Mouse (Mus musculus) embryo, embryonic 11 days (tissue): ENCODE data around the gene Nkain2.
"Not testable (repeated sequence)": the region's sequence is repeated elsewhere in the genome, so short reads cannot be mapped to it uniquely, and the experiment has no call there.

Source experiments
- DNase-seq: peaks from one replicate; pipeline ENCODE4 v3.0.0-alpha.2; 2015

Nkain2 gene

GRCm38 (mm10) chr10:32052546-32053295, 837.5 kb downstream of the Nkain2 start:
- DNase-seq: no peak

- no peak for DNase-seq
Observed at GRCm38 (mm10) chr10:32052045-32052444, 838.2 kb downstream of the Nkain2 start.

- no peak for DNase-seq
Observed at GRCm38 (mm10) chr10:32029996-32030395, 860.3 kb downstream of the Nkain2 start.

- no peak for DNase-seq
Observed at GRCm38 (mm10) chr10:32018385-32018784, 871.9 kb downstream of the Nkain2 start.

- DNase-seq: no peak
Observed at GRCm38 (mm10) chr10:32001216-32001753, 889.0 kb downstream of the Nkain2 start.

GRCm38 (mm10) chr10:31993205-31993604, 897.1 kb downstream of the Nkain2 start:
- DNase-seq: no peak

- DNase-seq: no peak
Observed at GRCm38 (mm10) chr10:31978387-31978786, 911.9 kb downstream of the Nkain2 start.

GRCm38 (mm10) chr10:31947178-31947726, 943.0 kb downstream of the Nkain2 start:
- DNase-seq: peak; percentile 3

- DNase-seq: no peak
Observed at GRCm38 (mm10) chr10:31931961-31932360, 958.3 kb downstream of the Nkain2 start.

GRCm38 (mm10) chr10:31927657-31928056, 962.6 kb downstream of the Nkain2 start:
- DNase-seq: no peak

- DNase-seq: not testable (repeated sequence)
Observed at GRCm38 (mm10) chr10:31920901-31921300, 969.4 kb downstream of the Nkain2 start.

GRCm38 (mm10) chr10:31907488-31907887, 982.8 kb downstream of the Nkain2 start:
- no peak for DNase-seq

GRCm38 (mm10) chr10:31899501-31899900, 990.8 kb downstream of the Nkain2 start:
- DNase-seq: no peak

- DNase-seq: peak; percentile 1
Observed at GRCm38 (mm10) chr10:31873323-31873895, 1016.9 kb downstream of the Nkain2 start.

GRCm38 (mm10) chr10:31868275-31868674, 1022.0 kb downstream of the Nkain2 start:
- no peak for DNase-seq

GRCm38 (mm10) chr10:31827041-31827440, 1063.2 kb downstream of the Nkain2 start:
- no peak for DNase-seq

GRCm38 (mm10) chr10:31812543-31812942, 1077.7 kb downstream of the Nkain2 start:
- no peak for DNase-seq

- DNase-seq: peak; percentile 79
Observed at GRCm38 (mm10) chr10:31742443-31743057, 1147.7 kb downstream of the Nkain2 start.

- DNase-seq: no peak
Observed at GRCm38 (mm10) chr10:31728036-31728435, 1162.2 kb downstream of the Nkain2 start.

GRCm38 (mm10) chr10:31647270-31647669, 1243.0 kb downstream of the Nkain2 start:
- no peak for DNase-seq

GRCm38 (mm10) chr10:31646083-31646482, 1244.2 kb downstream of the Nkain2 start:
- DNase-seq: no peak
